Mouse (Mus musculus) layer of hippocampus, adult 9-10 months (tissue): ENCODE measurements around the gene Psmc3.
"Not testable (repeated sequence)": the region's sequence is repeated elsewhere in the genome, so short reads cannot be mapped to it uniquely, and the experiment has no call there.

ENCODE experiments used
- DNase-seq: peaks from one replicate; pipeline ENCODE4 v3.0.0; 2022; ENCODE audit warnings: low spot score

Psmc3 gene

DNA sequence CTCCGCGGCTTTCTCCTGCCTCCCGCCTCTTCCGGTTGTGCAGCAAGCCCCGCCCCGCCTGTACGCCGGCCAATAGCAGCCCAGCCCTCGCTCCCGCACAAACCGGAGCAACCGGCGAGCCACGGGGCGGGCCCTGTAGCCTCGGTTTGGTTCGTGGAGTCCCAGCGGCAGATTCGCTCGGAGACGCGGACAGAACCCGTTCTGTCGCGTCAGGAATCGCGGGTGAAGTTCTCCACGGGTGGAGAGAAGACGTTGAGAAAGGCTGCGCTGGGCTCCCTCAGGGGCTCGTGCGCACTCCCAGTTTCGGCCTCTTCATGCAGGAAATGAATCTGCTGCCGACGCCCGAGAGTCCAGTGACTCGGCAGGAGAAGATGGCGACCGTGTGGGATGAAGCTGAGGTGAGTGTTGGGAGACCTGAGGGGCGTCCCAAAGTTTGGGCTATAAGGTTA, at the start of gene Psmc3:
Gene Psmc3, plus strand, starts transcription at position 76 of the 449 bp plus-strand sequence.
- peak; percentile 87 for DNase-seq

DNA sequence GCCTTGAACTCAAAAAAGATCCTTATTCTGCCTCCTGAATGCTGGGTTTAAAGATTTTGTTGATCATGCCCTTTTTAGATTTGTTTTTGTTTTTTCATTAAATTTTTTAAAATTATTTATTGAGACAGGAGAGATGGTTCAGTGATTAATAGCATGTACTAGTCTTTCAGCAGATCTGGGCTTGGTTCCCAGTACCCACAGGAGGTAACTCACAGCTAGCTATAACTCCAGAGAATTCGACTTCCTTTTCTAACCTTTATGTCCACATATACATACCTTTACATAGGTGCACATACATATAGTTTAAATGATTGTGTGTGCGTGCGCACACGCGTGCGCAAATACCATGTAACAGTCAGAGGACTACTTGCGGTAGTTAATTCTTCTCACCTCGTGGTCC, 45.3 kb upstream of the Psmc3 start:
- DNase-seq, result no peak

DNA sequence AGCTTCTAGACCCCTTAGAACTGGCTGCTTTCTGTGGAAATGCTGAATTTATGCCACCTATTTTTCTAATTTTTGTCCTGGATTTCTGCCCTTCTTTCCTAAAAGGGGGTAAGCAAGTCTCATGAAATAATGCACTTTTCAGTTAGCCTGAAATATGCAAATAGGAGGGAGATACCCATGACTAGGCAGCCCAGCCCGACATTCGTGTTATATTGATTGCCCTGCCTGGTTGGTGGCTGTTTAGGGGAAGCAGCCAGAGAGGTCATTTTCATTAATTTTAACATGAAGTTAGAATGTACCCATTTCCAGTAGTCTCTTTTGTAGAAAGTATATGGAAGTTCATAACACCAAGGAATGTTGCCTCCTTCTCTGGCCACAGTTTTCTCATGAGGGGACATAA, 39.9 kb upstream of the Psmc3 start:
- DNase-seq, result no peak

DNA sequence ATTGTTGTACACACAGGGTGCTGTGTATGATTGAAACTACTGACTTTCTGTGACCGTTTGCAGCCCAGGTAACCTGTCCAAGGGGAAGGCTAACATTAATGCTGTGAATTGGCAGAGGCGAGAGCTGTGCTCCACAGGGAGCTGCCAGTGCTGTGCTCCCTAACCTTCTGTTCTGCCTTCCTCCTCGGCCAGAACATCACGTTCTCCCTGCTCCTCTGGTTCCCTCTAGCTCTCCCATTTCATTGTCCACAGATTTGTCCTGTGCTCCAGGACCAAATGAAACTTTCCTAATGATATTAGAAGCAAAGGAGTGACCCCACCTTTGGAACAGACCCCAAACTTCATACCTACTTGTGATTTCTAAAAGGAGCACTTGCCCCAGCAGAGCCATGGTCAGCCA, 38.4 kb upstream of the Psmc3 start:
- no peak for DNase-seq

DNA sequence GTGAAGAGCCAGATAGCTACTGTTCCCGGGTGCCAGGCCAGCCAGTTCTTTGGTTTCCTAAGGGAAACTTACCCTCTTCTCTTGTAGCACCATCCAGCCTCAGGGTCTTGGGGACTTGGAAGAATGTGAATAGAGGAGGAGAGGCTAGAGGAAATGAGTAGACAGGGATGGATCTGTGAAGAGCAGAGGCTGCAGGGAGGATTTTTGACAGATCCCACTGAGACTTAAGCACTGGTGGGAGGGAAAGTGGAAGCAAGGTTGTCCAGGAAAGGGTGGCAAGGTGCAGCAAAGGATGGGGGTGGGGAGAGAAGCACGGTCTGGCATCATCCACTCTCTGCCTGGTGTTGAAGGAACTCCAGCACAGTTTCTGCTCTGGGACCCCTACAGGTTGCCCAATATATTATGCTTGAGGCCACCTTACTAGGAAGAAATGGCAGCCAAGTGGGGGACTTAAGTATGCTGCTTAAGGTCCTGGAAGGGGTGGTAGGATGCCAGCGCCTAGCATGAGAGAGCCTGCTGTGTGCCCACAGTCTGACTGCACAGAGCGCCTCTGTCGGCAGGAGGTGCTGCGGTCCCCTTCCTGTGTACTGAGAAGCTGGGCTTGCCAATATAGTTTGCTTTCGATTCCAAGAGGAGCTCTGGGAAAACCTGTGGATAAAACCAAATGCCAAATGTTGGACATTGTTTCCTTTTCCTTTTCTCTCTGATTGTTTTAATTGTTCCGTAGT, 35.6 kb upstream of the Psmc3 start:
- DNase-seq, result no peak

DNA sequence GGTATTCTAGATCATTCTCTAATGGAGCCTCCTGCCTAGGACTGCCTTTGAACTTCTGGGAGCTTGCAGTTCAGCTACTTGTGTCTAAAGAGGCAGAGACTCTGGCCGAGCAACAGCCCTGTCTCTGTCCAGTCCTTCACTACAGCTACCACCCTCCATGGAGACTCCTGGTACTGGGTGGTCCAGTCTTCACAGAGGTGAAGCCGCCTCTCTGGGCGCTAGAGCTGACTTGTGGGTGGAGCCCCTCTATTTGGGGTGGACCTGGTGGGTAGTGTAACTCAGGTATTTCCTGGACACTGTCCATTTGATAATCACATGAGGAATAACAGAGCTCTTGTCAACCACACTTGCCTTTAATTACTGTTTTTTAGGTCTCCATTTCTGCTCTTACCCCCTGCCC, 33.9 kb upstream of the Psmc3 start:
- no peak for DNase-seq

DNA sequence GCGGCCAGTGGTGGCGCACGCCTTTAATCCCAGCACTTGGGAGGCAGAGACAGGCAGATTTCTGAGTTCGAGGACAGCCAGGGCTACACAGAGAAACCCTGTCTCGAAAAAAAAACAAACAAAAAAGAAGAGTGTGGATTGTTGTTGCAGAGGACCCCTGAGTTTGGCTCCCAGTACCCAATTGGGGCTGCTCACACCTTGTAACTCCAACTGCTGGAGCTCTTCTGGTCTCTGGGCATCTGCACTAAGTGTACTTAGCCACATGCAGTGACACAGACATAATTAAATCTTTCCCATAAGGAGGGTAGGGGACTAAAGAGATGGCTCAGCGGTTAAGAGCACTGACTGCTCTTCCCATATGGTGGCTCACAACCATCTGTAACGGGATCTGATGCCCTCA, 31.5 kb upstream of the Psmc3 start:
- DNase-seq, result not testable (repeated sequence)

DNA sequence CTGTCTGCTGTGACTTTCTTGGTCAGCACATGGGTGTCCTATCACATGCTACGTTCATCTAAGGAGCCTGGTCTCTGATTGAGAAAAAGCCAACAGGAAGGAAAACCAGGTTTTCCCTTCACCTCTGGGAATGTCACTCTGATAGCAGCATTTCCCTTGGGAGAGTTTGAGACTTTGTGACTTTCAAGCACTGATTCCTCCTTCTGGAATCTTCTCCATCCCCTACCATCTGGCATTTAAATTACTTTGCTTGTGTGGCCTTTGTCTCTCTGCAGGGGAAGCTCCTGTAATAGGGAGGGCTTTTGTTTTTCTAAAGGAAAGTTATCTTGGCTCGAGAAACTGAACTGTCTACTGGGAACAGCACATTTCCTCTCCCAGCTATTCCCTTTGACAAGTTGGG, 30.7 kb upstream of the Psmc3 start:
- DNase-seq, result no peak

DNA sequence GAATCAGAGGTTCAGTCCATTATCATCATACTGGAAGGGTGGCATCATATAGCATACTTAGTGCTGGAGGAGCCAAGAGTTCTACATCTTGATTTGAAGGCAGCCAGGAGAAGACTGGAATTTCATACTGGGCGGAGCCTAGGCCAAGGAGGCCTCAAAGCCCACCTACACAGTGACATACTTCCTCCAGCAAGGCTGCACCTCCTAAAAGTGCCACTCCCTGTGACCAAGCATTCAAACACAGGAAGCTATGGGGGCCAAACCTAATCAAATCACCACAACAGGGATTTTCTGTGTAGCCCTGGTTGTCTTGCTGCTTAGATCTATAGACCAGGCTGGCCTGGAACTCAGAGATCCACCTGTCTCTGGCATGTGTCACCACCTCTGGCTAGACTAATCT, 29.9 kb upstream of the Psmc3 start:
- no peak for DNase-seq

DNA sequence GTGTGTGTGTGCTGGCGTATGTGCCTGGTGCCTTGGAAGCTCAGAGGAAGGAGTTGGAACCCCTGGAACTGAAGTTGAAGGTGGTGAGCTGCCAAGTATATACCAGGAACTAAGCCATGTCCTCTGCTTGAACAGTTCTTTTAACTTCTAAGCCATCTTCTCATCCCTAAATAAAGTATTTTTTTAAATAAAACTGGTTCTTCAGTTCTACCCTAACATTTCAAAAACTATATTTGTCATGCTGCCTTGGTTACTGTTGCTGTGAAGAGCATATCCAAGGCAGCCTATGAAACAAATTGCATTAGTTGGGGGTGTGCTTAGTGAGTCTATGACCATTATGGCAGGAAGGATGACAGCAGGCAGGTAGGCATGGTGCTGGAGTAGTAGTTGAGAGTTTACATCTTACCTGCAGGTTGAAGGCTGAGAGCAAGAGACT, 28.7 kb upstream of the Psmc3 start:
- no peak for DNase-seq

DNA sequence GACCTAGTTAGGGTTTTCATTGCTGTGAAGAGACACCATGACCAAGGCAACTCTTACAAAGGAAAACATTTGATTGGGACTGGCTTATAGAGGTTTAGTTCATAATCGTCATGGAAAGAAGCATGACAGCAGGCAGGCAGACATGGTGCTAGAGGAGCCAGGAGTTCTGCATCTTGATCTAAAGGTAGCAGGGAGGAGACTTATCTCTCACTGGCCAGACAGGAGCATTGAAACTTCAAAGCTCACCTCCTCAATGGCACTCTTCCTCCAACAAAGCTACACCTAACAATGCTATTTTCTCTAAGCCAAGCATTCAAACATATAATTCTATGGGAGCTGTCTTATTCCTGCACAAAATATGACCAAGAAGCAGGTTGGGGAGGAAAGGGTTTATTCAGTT, 27.3 kb upstream of the Psmc3 start:
- no peak for DNase-seq

DNA sequence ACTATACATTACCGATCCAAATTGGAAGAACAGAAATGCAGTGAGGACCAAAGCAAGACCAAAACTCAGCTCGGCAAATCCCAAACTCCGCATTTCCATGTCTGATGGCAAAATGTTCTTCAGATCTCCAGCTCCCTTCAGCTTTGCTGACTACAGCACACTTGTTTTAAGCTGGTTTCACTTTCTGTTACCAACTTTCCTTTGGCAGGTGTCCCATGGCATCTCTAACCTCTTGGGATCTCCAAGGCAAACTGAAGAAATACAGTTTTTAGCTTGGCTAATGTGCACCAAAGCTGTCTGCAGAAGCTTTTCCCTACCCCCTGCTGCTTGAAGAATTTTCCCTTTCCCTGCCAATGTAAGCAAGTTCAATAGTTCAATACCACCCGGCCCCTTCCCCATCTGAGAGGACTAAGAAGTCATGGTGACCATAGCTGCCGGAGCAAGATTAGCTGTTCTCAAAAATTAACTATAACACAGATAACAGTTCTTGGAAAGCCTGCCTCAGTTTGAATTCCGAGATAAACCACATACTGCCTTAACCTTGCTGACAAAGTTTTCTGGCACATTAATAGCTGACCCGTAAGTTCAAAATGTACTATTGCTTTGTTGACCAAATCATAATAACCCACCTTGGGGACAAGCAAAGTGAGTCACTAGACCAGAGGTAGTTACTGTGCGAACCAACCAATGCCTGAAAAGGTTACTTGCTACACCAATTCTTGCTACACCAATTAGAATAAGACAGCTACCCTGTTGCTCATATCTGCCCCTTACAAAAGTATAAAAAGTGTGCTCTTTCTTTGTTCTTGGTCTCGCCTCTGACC, 26.2 kb upstream of the Psmc3 start:
- no peak for DNase-seq

DNA sequence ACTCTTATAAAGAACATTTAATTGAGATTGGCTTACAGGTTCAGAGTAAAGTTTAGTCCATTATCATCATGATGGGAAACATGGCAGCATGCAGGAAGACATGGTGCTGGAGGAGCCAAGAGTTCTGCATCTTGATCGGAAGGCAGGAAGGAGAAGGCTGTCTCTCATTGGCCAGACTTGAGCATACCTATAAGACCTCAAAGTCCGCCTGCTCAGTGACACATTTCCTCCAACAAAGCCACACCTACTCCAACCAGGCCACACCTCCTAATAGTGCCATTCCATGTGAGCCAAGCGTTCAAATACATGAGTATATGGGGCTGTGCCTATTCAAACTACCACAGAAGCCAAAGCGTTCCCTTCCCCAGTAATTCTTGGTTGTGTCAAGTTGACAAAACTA, 22.6 kb upstream of the Psmc3 start:
- DNase-seq, result no peak

DNA sequence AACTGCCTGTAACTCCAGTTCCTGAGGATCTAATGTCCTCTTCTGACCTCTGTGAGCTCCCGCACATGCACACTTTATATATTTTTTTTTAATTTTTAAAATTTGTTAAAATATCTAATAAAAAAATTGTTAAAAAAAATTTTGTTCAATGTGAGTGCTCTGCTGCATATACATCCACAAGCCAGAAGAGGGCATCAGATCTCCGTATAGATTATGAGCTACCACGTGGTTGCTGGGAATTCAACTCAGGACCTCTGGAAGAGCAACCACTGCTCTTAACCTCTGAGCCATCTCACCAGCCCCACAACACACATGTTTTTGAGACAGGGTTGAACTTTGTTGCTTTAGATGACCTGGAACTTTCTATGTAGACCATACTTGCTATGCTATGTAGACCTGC, 20.8 kb upstream of the Psmc3 start:
- no peak for DNase-seq

DNA sequence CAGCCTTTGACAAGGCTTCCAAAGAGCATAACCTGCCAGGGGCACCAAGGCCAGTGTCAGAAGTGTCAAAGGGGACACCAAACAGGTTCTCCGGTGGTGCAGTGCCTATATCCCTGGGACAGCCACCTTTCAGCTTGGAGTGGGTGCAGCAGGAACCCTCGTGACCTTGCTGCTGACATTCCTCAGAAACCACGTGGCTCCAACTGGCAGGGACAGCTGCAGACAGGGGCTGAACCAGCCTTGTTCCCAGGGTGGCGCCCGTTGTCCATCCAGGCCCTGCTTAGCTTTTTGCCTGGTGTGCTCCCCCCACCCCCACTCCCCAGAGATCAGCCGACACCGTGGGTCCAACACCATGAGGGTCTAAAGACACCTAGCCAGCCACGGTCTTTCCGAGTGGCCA, 18.4 kb upstream of the Psmc3 start, which contains the start of gene Rapsn:
Gene Rapsn, plus strand, starts transcription at position 236 of the 400 bp plus-strand sequence.
- DNase-seq, result no peak

DNA sequence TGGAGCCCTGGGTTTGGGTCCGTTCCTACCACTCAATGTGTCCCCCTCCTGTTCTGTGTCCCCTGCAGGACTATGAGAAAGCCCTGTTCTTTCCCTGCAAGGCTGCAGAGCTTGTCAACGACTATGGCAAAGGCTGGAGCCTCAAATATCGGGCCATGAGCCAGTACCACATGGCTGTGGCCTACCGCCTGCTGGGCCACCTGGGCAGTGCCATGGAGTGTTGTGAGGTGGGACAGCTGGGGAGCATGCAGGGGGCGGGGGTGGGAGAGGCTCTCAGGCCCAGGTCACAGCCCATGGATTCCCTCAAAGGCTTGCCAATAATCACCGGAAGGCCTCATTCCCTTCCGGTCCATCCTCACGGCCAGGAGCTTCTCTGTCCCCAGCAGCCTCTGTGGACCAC, 12.0 kb upstream of the Psmc3 start:
- no peak for DNase-seq

DNA sequence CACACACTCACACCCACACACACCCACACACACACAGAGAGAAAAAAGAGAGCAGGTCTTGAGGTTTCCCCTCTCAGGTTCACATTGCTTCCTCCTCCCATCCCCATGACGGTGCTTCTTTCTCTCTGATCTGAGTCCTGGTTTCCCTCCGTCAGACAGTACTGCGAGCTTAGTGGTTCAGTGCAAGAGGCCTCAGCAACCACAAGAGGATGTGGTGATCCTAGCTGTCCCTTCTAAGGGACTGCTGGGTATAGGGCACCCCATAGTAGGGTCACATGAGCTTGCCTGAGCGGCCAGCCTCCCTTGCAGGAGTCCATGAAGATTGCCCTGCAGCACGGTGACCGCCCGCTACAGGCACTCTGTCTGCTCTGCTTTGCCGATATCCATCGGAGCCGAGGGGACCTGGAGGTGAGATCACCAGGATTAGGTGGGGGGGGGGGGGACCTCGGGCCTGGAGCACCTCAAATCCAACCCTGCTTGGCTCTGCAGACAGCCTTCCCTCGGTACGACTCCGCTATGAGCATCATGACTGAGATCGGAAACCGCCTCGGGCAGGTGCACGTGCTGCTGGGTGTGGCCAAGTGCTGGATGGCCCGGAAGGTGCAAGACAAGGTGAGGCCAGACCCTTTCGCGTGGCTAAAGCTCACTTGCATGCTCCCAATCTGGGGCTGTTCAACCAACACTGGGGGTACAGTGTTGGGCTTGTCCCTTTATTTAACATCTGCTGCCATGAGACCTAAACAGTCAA, 11.0 kb upstream of the Psmc3 start:
- no peak for DNase-seq

DNA sequence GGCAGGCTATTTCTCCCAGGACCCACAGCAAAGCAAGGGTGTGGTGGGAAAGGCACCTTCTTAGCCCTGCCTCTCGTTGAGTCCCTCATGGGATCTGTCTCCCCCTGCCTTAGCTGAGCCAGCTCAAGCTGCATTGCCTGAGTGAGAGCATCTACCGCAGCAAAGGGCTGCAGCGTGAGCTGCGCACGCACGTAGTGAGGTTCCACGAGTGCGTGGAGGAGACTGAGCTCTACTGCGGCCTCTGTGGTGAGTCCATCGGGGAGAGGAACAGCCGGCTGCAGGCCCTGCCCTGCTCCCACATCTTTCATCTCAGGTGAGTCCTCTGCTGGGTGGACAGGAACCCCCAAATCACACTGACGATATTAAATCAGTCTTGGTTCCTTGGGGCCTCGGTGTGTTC, 9.1 kb upstream of the Psmc3 start:
- no peak for DNase-seq

DNA sequence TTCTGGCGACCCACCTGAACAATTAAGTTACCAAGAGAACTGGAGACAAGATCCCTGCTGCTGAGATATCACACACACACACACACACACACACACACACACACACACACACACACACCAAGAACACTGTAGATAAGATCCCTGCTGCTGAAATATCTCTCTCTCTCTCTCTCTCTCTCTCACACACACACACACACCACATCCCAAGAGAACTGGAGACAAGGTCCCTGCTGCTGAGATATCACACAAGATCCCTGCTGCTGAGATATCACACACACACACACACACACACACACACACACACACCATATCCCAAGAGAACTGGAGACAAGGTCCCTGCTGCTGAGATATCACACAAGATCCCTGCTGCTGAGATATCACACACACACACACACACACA, 8.0 kb upstream of the Psmc3 start:
- not testable (repeated sequence) for DNase-seq

DNA sequence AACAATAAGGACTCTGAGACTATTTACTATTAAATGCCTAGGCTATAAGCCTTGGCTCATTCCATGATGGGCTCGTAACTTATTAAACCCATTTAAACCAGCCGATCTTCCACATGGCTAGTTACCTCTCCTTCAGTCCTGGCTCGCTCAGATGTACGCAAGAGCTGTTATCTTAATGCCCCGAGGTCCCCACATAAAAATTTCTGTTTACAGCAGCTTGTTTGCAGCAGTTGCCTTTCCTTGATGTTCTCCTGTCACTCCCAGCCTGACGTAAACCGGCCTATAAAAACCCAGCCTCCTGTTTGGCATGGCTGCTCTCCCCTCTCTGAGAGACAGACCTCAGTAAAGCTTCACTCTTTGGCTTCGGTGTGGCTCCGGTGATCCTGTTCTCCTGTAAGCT, 6.5 kb upstream of the Psmc3 start:
- no peak for DNase-seq

DNA sequence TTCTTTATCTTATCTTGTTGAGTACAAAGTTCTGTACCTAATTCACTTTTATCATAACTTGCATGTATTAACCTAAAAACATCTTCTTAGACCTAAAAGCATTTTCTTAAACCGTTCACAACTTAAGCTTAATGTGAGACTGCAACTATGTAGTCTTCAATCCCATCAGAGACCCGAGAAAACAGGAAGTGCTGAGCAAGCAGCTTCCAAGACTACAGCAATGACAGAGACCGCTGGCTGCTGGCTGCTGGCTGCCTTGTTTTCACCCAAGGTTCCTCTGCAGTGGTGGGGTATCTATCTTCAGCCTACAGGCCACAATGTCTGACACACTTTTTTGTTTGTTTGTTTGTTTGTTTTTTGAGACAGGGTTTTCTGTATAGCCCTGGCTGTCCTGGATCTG, 1.9 kb upstream of the Psmc3 start:
- no peak for DNase-seq

DNA sequence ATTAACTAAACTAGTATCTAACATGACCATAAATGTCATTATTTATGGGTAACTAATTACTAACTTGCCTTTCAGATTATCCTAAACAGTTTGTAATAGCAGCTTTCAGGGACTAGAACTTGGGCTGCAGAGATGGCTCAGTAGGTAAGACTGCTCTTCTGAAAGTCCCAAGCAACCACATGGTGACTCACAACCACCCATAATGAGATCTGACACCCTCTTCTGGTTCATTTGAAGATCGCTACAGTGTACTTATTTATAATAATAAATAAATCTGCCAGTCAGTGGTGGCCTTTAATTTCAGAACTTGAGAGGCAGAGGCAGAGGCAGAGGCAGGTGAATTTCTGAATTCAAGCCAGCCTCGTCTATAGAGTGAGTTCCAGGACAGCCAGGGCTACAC, 1.1 kb upstream of the Psmc3 start:
- DNase-seq, result no peak
